Comparison of ENCODE assay signal across 9 mouse cellular contexts in the genomic region with DNA sequence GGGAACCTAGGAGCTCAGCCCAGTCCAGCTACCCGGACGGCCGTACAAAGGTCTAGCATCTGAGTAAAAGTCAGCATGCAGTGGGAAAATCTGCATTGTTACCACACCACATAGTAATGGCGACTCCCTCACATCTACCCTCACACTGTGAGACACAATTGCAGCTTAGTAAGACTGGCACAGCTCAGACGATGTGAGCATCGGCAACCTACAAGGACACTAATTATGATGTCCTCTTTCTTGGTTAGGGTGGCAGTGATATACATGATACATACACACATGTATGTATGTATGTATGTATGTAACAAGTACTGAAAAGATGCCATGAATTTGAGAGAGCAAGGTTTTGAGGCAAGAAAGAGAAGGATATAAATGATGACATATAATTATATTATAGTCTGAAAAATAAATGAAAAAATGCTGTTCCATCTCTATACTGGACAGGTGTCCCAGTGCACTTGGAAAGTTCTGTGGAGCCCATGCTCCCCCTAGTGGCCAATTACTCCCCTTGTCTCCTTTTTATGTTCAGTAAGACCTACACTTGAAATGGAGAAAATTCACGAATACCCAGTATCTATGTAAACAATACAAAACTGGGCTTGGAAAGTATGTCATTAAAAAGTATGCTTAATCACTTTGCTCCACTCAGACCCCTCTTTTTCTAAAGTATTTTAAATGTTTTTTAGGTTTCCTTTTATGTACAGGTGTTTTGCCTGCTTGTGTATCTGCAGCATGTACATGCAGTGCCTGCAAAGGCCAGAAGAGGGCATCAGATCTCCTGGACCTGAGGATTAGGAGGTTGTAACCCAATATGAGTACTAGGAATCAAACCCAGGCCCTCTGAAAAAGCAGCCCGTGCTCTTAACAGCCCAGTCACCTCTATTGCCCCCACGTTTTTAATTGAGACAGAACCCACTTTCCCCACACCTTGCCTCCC. TPM values are rescaled to one million over a fixed set of nuclear protein-coding genes. Genes with fewer than 3 reads are reported as not detected.
DNase-seq lines count a peak whose midpoint lies in the region; ATAC-seq and TF ChIP-seq lines count a peak whose summit lies in the region.
"Had no signal": no experiment of that assay in that cellular context is flagged by ENCODE, and none has a peak within 500 bp of the region (broad histone marks: within the 10 kb centered on the region; RNA-seq: fewer than 3 reads in every experiment).

No protein-coding gene starts in this region.

- peak; percentile 38 for DNase-seq in liver, adult 2 months (ENCODE audit: extremely low read depth, low read depth, low spot score)
- DNase-seq in adrenal gland, adult 8-10 months, result peak; percentile 29
- peak; percentile 80 for DNase-seq in embryo, embryonic 10.5 days (ENCODE audit: low spot score)
- DNase-seq in heart, postnatal 14 days, result peak; percentile 65 to 79
- peak; percentile 26 for DNase-seq in layer of hippocampus, adult 9-11 months
- peak; percentile 32 for DNase-seq in telencephalon, adult 2 months (ENCODE audit: low read depth, low spot score)

- no peak for ATAC-seq in liver, embryonic 12.5 days
- peak; percentile 77; the same call in 1 of the 2 replicates for ATAC-seq in megakaryocyte-erythroid progenitor cell, adult 5-6 weeks (replicated peaks; ENCODE audit: low FRiP score, low TSS enrichment, poor library complexity, severe bottlenecking)

- H3K9me3 ChIP-seq in liver, embryonic 12.5 days (replicated peaks), result no peaks in the 10 kb centered on the region
- H3K9me3 ChIP-seq: embryonic facial prominence, embryonic 12.5 days had no signal

- H3K27ac ChIP-seq in liver, adult 2 months (replicated peaks; ENCODE audit: insufficient read depth, low read depth, low read length), result no peak overlapping the region
- no peak overlapping the region for H3K27ac ChIP-seq in liver, embryonic 12.5 days
- H3K27ac ChIP-seq: embryonic facial prominence, embryonic 12.5 days had no signal

- no peaks in the 10 kb centered on the region for H3K36me3 ChIP-seq in liver, adult 2 months (ENCODE audit: control insufficient read depth, insufficient read depth, low read length)
- no peaks in the 10 kb centered on the region for H3K36me3 ChIP-seq in liver, embryonic 12.5 days

- peak; percentile 48; the same call in 1 of the 2 replicates for TF ChIP-seq CTCF in liver, adult 2 months (IDR thresholded peaks at IDR 0.05; ENCODE audit: low read depth, low read length)

- 85% methylated on average over 9 of the region's 9 CpGs for WGBS in liver, adult 2 months
- 79% methylated on average over 9 of the region's 9 CpGs for WGBS in liver, embryonic 12.5 days (ENCODE audit: insufficient replicate concordance)

- H3K4me2 ChIP-seq in liver, embryonic 12.5 days, result no peak overlapping the region
- H3K4me2 ChIP-seq: embryonic facial prominence, embryonic 12.5 days had no signal

- H3K79me2 ChIP-seq in liver, adult 2 months (ENCODE audit: control insufficient read depth, insufficient read depth, low read length), result no peaks in the 10 kb centered on the region

- no peaks in the 10 kb centered on the region; the same call in 1 of the 2 replicates for H3K4me1 ChIP-seq in liver, adult 2 months (ENCODE audit: control insufficient read depth, insufficient read depth, low read length)
- H3K4me1 ChIP-seq in liver, embryonic 12.5 days, result no peaks in the 10 kb centered on the region
- H3K4me1 ChIP-seq: embryonic facial prominence, embryonic 12.5 days had no signal

- no peaks in the 10 kb centered on the region for H3K27me3 ChIP-seq in liver, adult 2 months (ENCODE audit: control insufficient read depth, insufficient read depth, low read length)
- H3K27me3 ChIP-seq in liver, embryonic 12.5 days (replicated peaks), result no peaks in the 10 kb centered on the region
- H3K27me3 ChIP-seq: embryonic facial prominence, embryonic 12.5 days had no signal

- H3K4me3 ChIP-seq in liver, adult 2 months (ENCODE audit: insufficient read depth, low read depth, low read length), result no peak overlapping the region
- H3K4me3 ChIP-seq in liver, embryonic 12.5 days, result no peak overlapping the region
- H3K4me3 ChIP-seq: embryonic facial prominence, embryonic 12.5 days had no signal

- H3K9ac ChIP-seq in liver, adult 2 months (ENCODE audit: low read depth, low read length), result no peak overlapping the region
- no peak overlapping the region for H3K9ac ChIP-seq in liver, embryonic 12.5 days
- H3K9ac ChIP-seq: embryonic facial prominence, embryonic 12.5 days had no signal

- TF ChIP-seq POLR2A in liver, adult 2 months (IDR thresholded peaks at IDR 0.05; ENCODE audit: extremely low read depth, insufficient read depth, low read length), result no peak

- intact Hi-C loops in heart, postnatal 14 days (cut with DNase I), result loop anchor here (5.0 kb wide), 1 partner anchor 474 kb away; no protein-coding TSS in a partner anchor

RNA-seq across cellular contexts. Expression of a gene that starts 57.5 kb away (rescaled TPM):
- 15.4 and 19.5 TPM in 2 replicates for total RNA-seq in liver, adult 2 months (2014; rRNA removed)
- 2.5 and 2.7 TPM in 2 replicates for polyA plus RNA-seq in liver, adult 2 months (2012; rRNA removed)
- polyA plus RNA-seq in liver, embryonic 12.5 days (2016; fragmentation: Nextera tagmentation; extraction: Ambion mirVana), result 12.8 and 13.9 TPM in 2 replicates
- total RNA-seq in adrenal gland, adult 8-10 months (2022), result 10 to 100 TPM; 21.8 to 24.7 (median 23.5) TPM
- total RNA-seq in heart, postnatal 14 days (2021), result 10 to 100 TPM; 14.5 to 15.2 TPM
- 17.7 and 19.2 TPM in 2 replicates for total RNA-seq in megakaryocyte-erythroid progenitor cell, adult 5-6 weeks (2014; fragmentation: Nextera tagmentation)
- 20.1 and 43.8 TPM in 2 replicates for total RNA-seq in megakaryocyte-erythroid progenitor cell, adult 5-6 weeks (2017)

Comparison
In these comparisons a context has a peak if more than half of its experiments do, and no peak if none do; other contexts are left out.
1. DNase-seq: peak in every context shown above with its lines; median percentile 80 in embryo, embryonic 10.5 days; 72 in heart, postnatal 14 days; 38 in liver, adult 2 months; 32 in telencephalon, adult 2 months; 29 in adrenal gland, adult 8-10 months; 26 in layer of hippocampus, adult 9-11 months.